In the genomic region with DNA sequence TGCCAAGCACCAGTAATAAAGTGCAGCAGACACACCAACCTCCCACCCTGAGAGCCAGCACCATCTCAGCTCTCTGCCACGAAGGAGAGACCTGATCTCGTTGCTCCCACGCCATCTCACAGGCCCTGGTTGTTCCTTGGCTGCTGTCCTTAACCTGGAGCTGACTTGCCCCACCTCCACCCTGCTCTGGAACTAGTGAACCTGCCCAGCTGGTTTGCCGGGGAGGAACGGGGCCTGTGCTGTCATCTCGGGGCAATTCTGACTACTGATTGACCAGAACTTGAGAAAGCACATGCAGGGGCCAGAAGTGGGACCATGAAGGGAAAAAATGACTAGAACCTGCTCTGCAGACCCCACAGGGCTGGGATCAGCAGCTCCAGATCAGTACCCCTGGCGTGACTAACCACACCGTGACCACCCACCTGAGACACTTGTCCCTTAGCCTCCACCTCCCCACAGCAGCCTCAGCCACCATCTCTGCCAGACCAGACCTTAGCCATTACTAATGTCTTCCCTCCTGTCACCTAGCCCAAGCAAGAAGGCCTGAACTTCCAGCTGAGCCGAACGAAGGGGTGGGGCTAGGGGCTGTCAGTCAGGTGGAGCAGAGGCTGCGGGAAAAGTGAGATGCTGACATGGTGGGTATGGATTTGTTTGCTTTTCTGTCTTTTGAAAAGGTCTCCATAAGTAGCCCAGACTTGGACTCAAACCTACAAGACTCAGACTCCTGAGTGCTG, we compare ENCODE assay signal across 14 mouse cellular contexts. TPM values are rescaled to one million over a fixed set of nuclear protein-coding genes. Genes with fewer than 3 reads are reported as not detected.
A peak's percentile ranks its signal among the peaks of the same experiment; 100 is the strongest.
DNase-seq lines count a peak whose midpoint lies in the region; ATAC-seq and TF ChIP-seq lines count a peak whose summit lies in the region.
"Had no signal": no experiment of that assay in that cellular context is flagged by ENCODE, and none has a peak within 500 bp of the region (broad histone marks: within the 10 kb centered on the region; RNA-seq: fewer than 3 reads in every experiment).

No protein-coding gene starts in this region.

- no peak overlapping the region for H3K4me3 ChIP-seq in limb, embryonic 15.5 days
- H3K4me3 ChIP-seq in limb, embryonic 10.5 days: no peak overlapping the region
- no peak overlapping the region for H3K4me3 ChIP-seq in intestine, postnatal 0 days (ENCODE audit: low read depth, low read length)
- no peak overlapping the region for H3K4me3 ChIP-seq in stomach, embryonic 15.5 days (replicated peaks)
- H3K4me3 ChIP-seq: limb, embryonic 13.5 days had no signal

- no peak for TF ChIP-seq CTCF in intestine, postnatal 0 days (IDR thresholded peaks at IDR 0.05; ENCODE audit: low read depth)

- ATAC-seq in limb, embryonic 15.5 days (ENCODE audit: insufficient number of reproducible peaks, low FRiP score, low TSS enrichment, low read depth): no peak
- ATAC-seq in intestine, postnatal 0 days: peak; percentile 41
- no peak for ATAC-seq in stomach, embryonic 15.5 days (ENCODE audit: insufficient read depth, low FRiP score, low read depth)

- H3K27me3 ChIP-seq in limb, embryonic 15.5 days: no peaks in the 10 kb centered on the region
- H3K27me3 ChIP-seq in limb, embryonic 10.5 days (ENCODE audit: low read depth, poor library complexity, severe bottlenecking): no peaks in the 10 kb centered on the region
- H3K27me3 ChIP-seq in intestine, postnatal 0 days (replicated peaks; ENCODE audit: control insufficient read depth, insufficient read depth, low read length): no peaks in the 10 kb centered on the region
- no peaks in the 10 kb centered on the region for H3K27me3 ChIP-seq in stomach, embryonic 15.5 days (replicated peaks)
- H3K27me3 ChIP-seq: limb, embryonic 13.5 days had no signal

- H3K4me1 ChIP-seq in limb, embryonic 15.5 days: peaks cover 3% of the 10 kb centered on the region; the same call in 1 of the 2 replicates
- no peaks in the 10 kb centered on the region for H3K4me1 ChIP-seq in limb, embryonic 10.5 days
- H3K4me1 ChIP-seq in intestine, postnatal 0 days (replicated peaks; ENCODE audit: control insufficient read depth, insufficient read depth, low read length): 0 out of 2 replicates have a peak, but pooled peaks cover 5% of the 10 kb centered on the region
- no peaks in the 10 kb centered on the region for H3K4me1 ChIP-seq in stomach, embryonic 15.5 days
- H3K4me1 ChIP-seq: limb, embryonic 13.5 days had no signal

- no peak for DNase-seq in limb, embryonic 10.5 days (ENCODE audit: low spot score)
- DNase-seq in kidney, postnatal 14 days: peak; percentile 71
- DNase-seq in spleen, postnatal 4 days (ENCODE audit: low spot score in 2 of 2): no peak
- no peak for DNase-seq in cerebellum, adult 18-20 months
- DNase-seq in embryo, embryonic 10 days (ENCODE audit: low spot score): no peak
- DNase-seq: adrenal gland, postnatal 25 days; heart, postnatal 10 days; layer of hippocampus, postnatal 36 days; right cerebral cortex, postnatal 14 days had no signal

- H3K4me2 ChIP-seq in limb, embryonic 15.5 days: no peak overlapping the region
- H3K4me2 ChIP-seq in intestine, postnatal 0 days (replicated peaks; ENCODE audit: low read depth): no peak overlapping the region
- no peak overlapping the region for H3K4me2 ChIP-seq in stomach, embryonic 15.5 days
- H3K4me2 ChIP-seq: limb, embryonic 13.5 days had no signal

- H3K36me3 ChIP-seq in limb, embryonic 15.5 days: peaks cover 4% of the 10 kb centered on the region; the same call in 1 of the 2 replicates
- peaks cover 5% of the 10 kb centered on the region for H3K36me3 ChIP-seq in limb, embryonic 10.5 days
- H3K36me3 ChIP-seq in intestine, postnatal 0 days (ENCODE audit: control insufficient read depth, insufficient read depth): no peaks in the 10 kb centered on the region
- H3K36me3 ChIP-seq in stomach, embryonic 15.5 days: 0 out of 2 replicates have a peak, but pooled peaks cover 6% of the 10 kb centered on the region

- no peak overlapping the region for H3K9ac ChIP-seq in limb, embryonic 15.5 days
- H3K9ac ChIP-seq in intestine, postnatal 0 days (ENCODE audit: low read depth, low read length): no peak overlapping the region
- H3K9ac ChIP-seq in stomach, embryonic 15.5 days: no peak overlapping the region
- H3K9ac ChIP-seq: limb, embryonic 13.5 days had no signal

- H3K9me3 ChIP-seq in limb, embryonic 15.5 days: no peaks in the 10 kb centered on the region
- no peaks in the 10 kb centered on the region for H3K9me3 ChIP-seq in limb, embryonic 10.5 days (replicated peaks)
- H3K9me3 ChIP-seq in intestine, postnatal 0 days (ENCODE audit: control insufficient read depth): no peaks in the 10 kb centered on the region
- no peaks in the 10 kb centered on the region for H3K9me3 ChIP-seq in stomach, embryonic 15.5 days
- H3K9me3 ChIP-seq: limb, embryonic 13.5 days had no signal

- peak overlapping the region; percentile 59; the same call in 1 of the 2 replicates for H3K27ac ChIP-seq in limb, embryonic 15.5 days
- H3K27ac ChIP-seq in limb, embryonic 10.5 days: no peak overlapping the region
- peak overlapping the region; percentile 79 for H3K27ac ChIP-seq in intestine, postnatal 0 days (ENCODE audit: low read depth, low read length)
- H3K27ac ChIP-seq in stomach, embryonic 15.5 days: peak overlapping the region; percentile 77
- H3K27ac ChIP-seq: limb, embryonic 13.5 days; macrophage had no signal

- WGBS in limb, embryonic 15.5 days: 57% methylated on average over 11 of the region's 11 CpGs
- WGBS in limb, embryonic 10.5 days: 69% methylated on average over 11 of the region's 11 CpGs
- WGBS in intestine, postnatal 0 days: 31% methylated on average over 11 of the region's 11 CpGs
- WGBS in stomach, embryonic 15.5 days: 44% methylated on average over 11 of the region's 11 CpGs

RNA-seq across cellular contexts. Expression of gene Gm13547, which starts 9.0 kb away (rescaled TPM):
- 0.33 TPM in 1 of 2 replicates, not detected in the other for polyA plus RNA-seq in limb, embryonic 15.5 days (2015; fragmentation: Nextera tagmentation; extraction: Ambion mirVana)
- 0.68 TPM in 1 of 2 replicates, not detected in the other for polyA plus RNA-seq in limb, embryonic 10.5 days (2016; fragmentation: Nextera tagmentation; extraction: Ambion mirVana)
- not detected in 2 replicates for polyA plus RNA-seq in intestine, postnatal 0 days (2015; fragmentation: Nextera tagmentation; extraction: Ambion mirVana)
- polyA plus RNA-seq in stomach, embryonic 15.5 days (2015; fragmentation: Nextera tagmentation; extraction: Ambion mirVana): not detected in 2 replicates
- polyA plus RNA-seq: macrophage had no signal

RNA-seq across cellular contexts. Expression of gene Gm13420, which starts 16.7 kb away (rescaled TPM):
- polyA plus RNA-seq in limb, embryonic 15.5 days (2015; fragmentation: Nextera tagmentation; extraction: Ambion mirVana): not detected in 2 replicates
- polyA plus RNA-seq in limb, embryonic 10.5 days (2016; fragmentation: Nextera tagmentation; extraction: Ambion mirVana): 0.26 TPM in 1 of 2 replicates, not detected in the other
- 0.10 TPM in 1 of 2 replicates, not detected in the other for polyA plus RNA-seq in intestine, postnatal 0 days (2015; fragmentation: Nextera tagmentation; extraction: Ambion mirVana)
- polyA plus RNA-seq in stomach, embryonic 15.5 days (2015; fragmentation: Nextera tagmentation; extraction: Ambion mirVana): 2.4 and 2.9 TPM in 2 replicates
- polyA plus RNA-seq: limb, embryonic 13.5 days; macrophage had no signal

RNA-seq across cellular contexts. Expression of gene Coq4, which starts 19.1 kb away (rescaled TPM):
- 25.4 and 26.7 TPM in 2 replicates for polyA plus RNA-seq in limb, embryonic 15.5 days (2015; fragmentation: Nextera tagmentation; extraction: Ambion mirVana)
- polyA plus RNA-seq in limb, embryonic 10.5 days (2016; fragmentation: Nextera tagmentation; extraction: Ambion mirVana): 45.5 and 52.8 TPM in 2 replicates
- 27.7 and 28.3 TPM in 2 replicates for polyA plus RNA-seq in intestine, postnatal 0 days (2015; fragmentation: Nextera tagmentation; extraction: Ambion mirVana)
- polyA plus RNA-seq in stomach, embryonic 15.5 days (2015; fragmentation: Nextera tagmentation; extraction: Ambion mirVana): 33.3 and 35.7 TPM in 2 replicates

RNA-seq across cellular contexts. Expression of gene Trub2, which starts 20.2 kb away (rescaled TPM):
- 32.1 and 33.9 TPM in 2 replicates for polyA plus RNA-seq in limb, embryonic 15.5 days (2015; fragmentation: Nextera tagmentation; extraction: Ambion mirVana)
- polyA plus RNA-seq in limb, embryonic 10.5 days (2016; fragmentation: Nextera tagmentation; extraction: Ambion mirVana): 65.7 and 73.8 TPM in 2 replicates
- 23.5 and 26.6 TPM in 2 replicates for polyA plus RNA-seq in intestine, postnatal 0 days (2015; fragmentation: Nextera tagmentation; extraction: Ambion mirVana)
- polyA plus RNA-seq in stomach, embryonic 15.5 days (2015; fragmentation: Nextera tagmentation; extraction: Ambion mirVana): 32.2 and 36.3 TPM in 2 replicates

RNA-seq across cellular contexts. Expression of gene Slc27a4, which starts 34.3 kb away (rescaled TPM):
- polyA plus RNA-seq in limb, embryonic 15.5 days (2015; fragmentation: Nextera tagmentation; extraction: Ambion mirVana): 19.1 and 22.2 TPM in 2 replicates
- polyA plus RNA-seq in limb, embryonic 10.5 days (2016; fragmentation: Nextera tagmentation; extraction: Ambion mirVana): 8.5 and 9.8 TPM in 2 replicates
- polyA plus RNA-seq in intestine, postnatal 0 days (2015; fragmentation: Nextera tagmentation; extraction: Ambion mirVana): 105 and 118 TPM in 2 replicates
- 19.7 and 21.3 TPM in 2 replicates for polyA plus RNA-seq in stomach, embryonic 15.5 days (2015; fragmentation: Nextera tagmentation; extraction: Ambion mirVana)
